Mouse (Mus musculus): ENCODE data around the gene Shf.

DNA sequence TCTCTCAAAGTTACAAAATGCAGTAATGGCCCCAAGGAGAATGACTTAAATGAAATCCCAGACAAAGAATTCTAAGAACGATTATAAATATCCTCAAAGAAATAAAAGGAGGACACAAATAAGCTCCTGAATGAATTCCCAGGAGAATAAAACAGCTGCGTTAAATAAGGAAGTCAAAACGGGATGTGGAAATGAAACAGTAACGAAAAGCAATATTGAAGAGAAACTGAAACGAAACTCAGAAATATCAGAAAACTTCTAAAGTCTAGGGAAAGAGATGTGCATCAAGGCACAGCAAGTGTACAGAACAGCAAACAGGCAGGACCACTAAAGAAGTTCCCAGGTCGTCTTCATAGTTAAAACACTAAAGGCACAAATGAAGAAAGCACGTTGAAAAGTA lies 40.0 kb upstream of the Shf start:
- no peak for TF ChIP-seq CTCF (IDR thresholded peaks at IDR 0.05)
- TF ChIP-seq POLR2A (IDR thresholded peaks at IDR 0.05; ENCODE audit: insufficient read depth, low read depth, low read length), result no peak

Data from heart, adult 2 months (tissue).